ENCODE assay signal across 18 mouse cellular contexts in genomic region chr16:30052839-30053511, GRCm38 (mm10). TPM values are rescaled to one million over a fixed set of nuclear protein-coding genes. Genes with fewer than 3 reads are reported as not detected.
DNase-seq lines count a peak whose midpoint lies in the region; ATAC-seq and TF ChIP-seq lines count a peak whose summit lies in the region.
"Had no signal": no experiment of that assay in that cellular context is flagged by ENCODE, and none has a peak within 500 bp of the region (broad histone marks: within the 10 kb centered on the region; RNA-seq: fewer than 3 reads in every experiment).

No protein-coding gene starts in this region.

- no peak overlapping the region for H3K4me3 ChIP-seq in heart, embryonic 10.5 days
- H3K4me3 ChIP-seq in heart, embryonic 12.5 days: no peak overlapping the region
- no peak overlapping the region for H3K4me3 ChIP-seq in lung, embryonic 14.5 days (ENCODE audit: low read depth, low read length)
- no peak overlapping the region for H3K4me3 ChIP-seq in stomach, embryonic 16.5 days (replicated peaks; ENCODE audit: low read length)
- H3K4me3 ChIP-seq: erythroblast, embryonic 14.5 days; hindbrain, embryonic 12.5 days; midbrain, embryonic 13.5 days had no signal

- no peaks in the 10 kb centered on the region for H3K9me3 ChIP-seq in heart, embryonic 10.5 days
- no peaks in the 10 kb centered on the region for H3K9me3 ChIP-seq in heart, embryonic 12.5 days (replicated peaks)
- H3K9me3 ChIP-seq in lung, embryonic 14.5 days (ENCODE audit: low read depth, low read length): no peaks in the 10 kb centered on the region
- H3K9me3 ChIP-seq in stomach, embryonic 16.5 days (replicated peaks; ENCODE audit: control insufficient read depth, low read length): no peaks in the 10 kb centered on the region
- H3K9me3 ChIP-seq: hindbrain, embryonic 12.5 days; midbrain, embryonic 13.5 days had no signal

- 64% methylated on average over 16 of the region's 16 CpGs for WGBS in heart, embryonic 10.5 days
- WGBS in heart, embryonic 12.5 days: 66% methylated on average over 16 of the region's 16 CpGs
- 28% methylated on average over 16 of the region's 16 CpGs for WGBS in lung, embryonic 14.5 days
- WGBS in stomach, embryonic 16.5 days: 44% methylated on average over 16 of the region's 16 CpGs

- H3K27me3 ChIP-seq in heart, embryonic 10.5 days (ENCODE audit: insufficient read depth, poor library complexity, severe bottlenecking): 0 out of 2 replicates have a peak, but pooled peaks cover 3% of the 10 kb centered on the region
- H3K27me3 ChIP-seq in heart, embryonic 12.5 days (replicated peaks): peaks cover 9% of the 10 kb centered on the region
- no peaks in the 10 kb centered on the region for H3K27me3 ChIP-seq in lung, embryonic 14.5 days (ENCODE audit: insufficient read depth, low read length)
- no peaks in the 10 kb centered on the region for H3K27me3 ChIP-seq in stomach, embryonic 16.5 days (ENCODE audit: control insufficient read depth, insufficient read depth, low read length)

- no peak for DNase-seq in heart, embryonic 10.5 days (ENCODE audit: low spot score)
- peak; percentile 66 for DNase-seq in lung, embryonic 14.5 days
- no peak for DNase-seq in lung, postnatal 25 days (ENCODE audit: low spot score)
- DNase-seq in kidney, postnatal 14 days: peak; percentile 37
- DNase-seq in cerebellum, adult 11 months: no peak
- no peak for DNase-seq in T-cell, adult 2 months (ENCODE audit: low spot score)
- DNase-seq: cerebellum, postnatal 25 days; heart, adult 18-20 months; left cerebral cortex, postnatal 4 days; right cerebral cortex, postnatal 14 days; thymus, postnatal 14 days had no signal

- no peak overlapping the region for H3K4me2 ChIP-seq in heart, embryonic 12.5 days
- H3K4me2 ChIP-seq in lung, embryonic 14.5 days: no peak overlapping the region
- no peak overlapping the region for H3K4me2 ChIP-seq in stomach, embryonic 16.5 days (ENCODE audit: low read depth, low read length)
- H3K4me2 ChIP-seq: hindbrain, embryonic 12.5 days; midbrain, embryonic 13.5 days had no signal

- no peak overlapping the region for H3K9ac ChIP-seq in heart, embryonic 12.5 days
- no peak overlapping the region for H3K9ac ChIP-seq in lung, embryonic 14.5 days
- no peak overlapping the region for H3K9ac ChIP-seq in stomach, embryonic 16.5 days (ENCODE audit: low read length)
- H3K9ac ChIP-seq: hindbrain, embryonic 12.5 days; midbrain, embryonic 13.5 days had no signal

- no peaks in the 10 kb centered on the region for H3K36me3 ChIP-seq in heart, embryonic 10.5 days
- H3K36me3 ChIP-seq in heart, embryonic 12.5 days: no peaks in the 10 kb centered on the region
- H3K36me3 ChIP-seq in lung, embryonic 14.5 days (ENCODE audit: insufficient read depth): no peaks in the 10 kb centered on the region
- no peaks in the 10 kb centered on the region for H3K36me3 ChIP-seq in stomach, embryonic 16.5 days (ENCODE audit: control insufficient read depth, insufficient read depth, low read length)
- H3K36me3 ChIP-seq: hindbrain, embryonic 12.5 days; midbrain, embryonic 13.5 days had no signal

- H3K27ac ChIP-seq in heart, embryonic 10.5 days: 0 out of 2 replicates have a peak overlapping the region, but pooled peaks have one; percentile 16
- no peak overlapping the region for H3K27ac ChIP-seq in heart, embryonic 12.5 days (ENCODE audit: poor library complexity, severe bottlenecking)
- H3K27ac ChIP-seq in lung, embryonic 14.5 days (ENCODE audit: low read depth): peak overlapping the region; percentile 55
- peak overlapping the region; percentile 89 for H3K27ac ChIP-seq in stomach, embryonic 16.5 days (ENCODE audit: low read length)
- H3K27ac ChIP-seq: hindbrain, embryonic 12.5 days; macrophage; midbrain, embryonic 13.5 days had no signal

- peaks cover 13% of the 10 kb centered on the region for H3K4me1 ChIP-seq in heart, embryonic 10.5 days
- H3K4me1 ChIP-seq in heart, embryonic 12.5 days (replicated peaks): peaks cover 22% of the 10 kb centered on the region
- H3K4me1 ChIP-seq in lung, embryonic 14.5 days (ENCODE audit: insufficient read depth): peaks cover 17% of the 10 kb centered on the region; the same call in 1 of the 2 replicates
- peaks cover 48% of the 10 kb centered on the region for H3K4me1 ChIP-seq in stomach, embryonic 16.5 days (ENCODE audit: control insufficient read depth, insufficient read depth, low read length)
- H3K4me1 ChIP-seq: midbrain, embryonic 13.5 days had no signal

- ATAC-seq in heart, embryonic 12.5 days (ENCODE audit: insufficient number of reproducible peaks, low FRiP score): no peak
- peak; percentile 42; the same call in 1 of the 2 replicates for ATAC-seq in lung, embryonic 14.5 days (ENCODE audit: insufficient read depth)
- ATAC-seq in stomach, embryonic 16.5 days (ENCODE audit: insufficient read depth, low FRiP score): peak; percentile 18; the same call in 1 of the 2 replicates
- ATAC-seq: forebrain, embryonic 16.5 days had no signal

- no peak for TF ChIP-seq CTCF in lung, embryonic 14.5 days (IDR thresholded peaks at IDR 0.05; ENCODE audit: low read depth)

RNA-seq across cellular contexts. Expression of gene Hes1, which starts 11.2 kb away (rescaled TPM):
- polyA plus RNA-seq in heart, embryonic 10.5 days (2016; fragmentation: Nextera tagmentation; extraction: Ambion mirVana): 25.1 and 35.2 TPM in 2 replicates
- 32.7 and 34.7 TPM in 2 replicates for polyA plus RNA-seq in heart, embryonic 12.5 days (2016; fragmentation: Nextera tagmentation; extraction: Ambion mirVana)
- polyA plus RNA-seq in lung, embryonic 14.5 days (2014; fragmentation: Nextera tagmentation; extraction: Ambion mirVana): 52.9 and 54.0 TPM in 2 replicates
- 34.4 and 38.5 TPM in 2 replicates for polyA plus RNA-seq in stomach, embryonic 16.5 days (2015; fragmentation: Nextera tagmentation; extraction: Ambion mirVana)
- polyA plus RNA-seq: macrophage had no signal

Comparison
In these comparisons a context has a peak if more than half of its experiments do, and no peak if none do; other contexts are left out.
1. DNase-seq: peak in lung, embryonic 14.5 days (single experiment) and kidney, postnatal 14 days (single experiment); none in heart, embryonic 10.5 days (single experiment), lung, postnatal 25 days (single experiment), cerebellum, adult 11 months (single experiment) and T-cell, adult 2 months (single experiment).